Mouse (Mus musculus) embryonic facial prominence, embryonic 13.5 days (tissue): ENCODE results near the gene Tex14. TPM values are rescaled to one million over a fixed set of nuclear protein-coding genes. Genes with fewer than 3 reads are reported as not detected.

Experiments used
- ATAC-seq: fragments of 200-750 bp; cut with Nextera tagmentation; 2 replicates; pipeline ENCODE4 v1.8.0; 2017; ENCODE audit warnings: low read depth; ENCODE audit not compliant: insufficient number of reproducible peaks, insufficient read depth, low FRiP score, low TSS enrichment
- H3K27ac ChIP-seq: fragments of 300-500 bp; sonication (generic); 2 replicates; pipeline ENCODE4 v1.5.1; 2015; ENCODE audit warnings: moderate library complexity, mild to moderate bottlenecking, inconsistent platforms
- H3K27me3 ChIP-seq: fragments of 300-500 bp; sonication (generic); 2 replicates; pipeline ENCODE4 v1.6.1; 2015; ENCODE audit warnings: mild to moderate bottlenecking, inconsistent platforms
- H3K36me3 ChIP-seq: fragments of 300-500 bp; sonication (generic); 2 replicates; pipeline ENCODE4 v1.6.1; 2015; ENCODE audit warnings: mild to moderate bottlenecking, inconsistent platforms
- H3K4me1 ChIP-seq: fragments of 300-500 bp; sonication (generic); 2 replicates; pipeline ENCODE4 v1.6.1; 2015; ENCODE audit warnings: inconsistent platforms
- H3K4me2 ChIP-seq: fragments of 300-500 bp; sonication (generic); 2 replicates; pipeline ENCODE4 v1.6.1; 2015; ENCODE audit warnings: moderate library complexity, mild to moderate bottlenecking, inconsistent platforms
- H3K4me3 ChIP-seq: fragments of 300-500 bp; sonication (generic); 2 replicates; pipeline ENCODE4 v1.5.1; 2015; ENCODE audit warnings: mild to moderate bottlenecking, inconsistent platforms
- H3K9ac ChIP-seq: fragments of 300-500 bp; sonication (generic); 2 replicates; pipeline ENCODE4 v1.6.1; 2015; ENCODE audit warnings: mild to moderate bottlenecking, inconsistent platforms
- H3K9me3 ChIP-seq: fragments of 300-500 bp; sonication (generic); 2 replicates; pipeline ENCODE4 v1.6.1; 2016; ENCODE audit warnings: inconsistent platforms
- WGBS: fragments of 180-500 bp; shearing (Covaris S2); methylation state at CpG from one replicate; pipeline ENCODE4 v1.1.7; 2015; ENCODE audit warnings: mixed read lengths; 5-methylcytosine and 5-hydroxymethylcytosine counted together
- polyA plus RNA-seq: library from polyadenylated mRNA; unstranded; fragments of >200 nt; fragmentation: Nextera tagmentation; extraction: Ambion mirVana; gene quantifications from 2 replicates; pipeline ENCODE4 v1.2.1, GENCODE M21; 2015

Tex14 gene
- polyA plus RNA-seq: 0.04 and 0.26 TPM in 2 replicates

GRCm38 (mm10) chr11:87404876-87405275 lies at the start of gene Tex14, which contains the start of gene Rad51c:
Tex14 (plus strand) TSS chr11:87405065.
Rad51c (minus strand) TSS chr11:87404954.
- H3K9me3 ChIP-seq: no peaks in the 10 kb centered on the region
- peak within 1 kb of the TSS; percentile 97 for H3K27ac ChIP-seq
- H3K9ac ChIP-seq: peak within 1 kb of the TSS; percentile 82
- H3K36me3 ChIP-seq: no peaks in the 10 kb centered on the region
- H3K27me3 ChIP-seq: no peaks in the 10 kb centered on the region
- 78% methylated on average over 27 of the region's 27 CpGs for WGBS
- peak within 1 kb of the TSS; percentile 63 for H3K4me3 ChIP-seq
- 0 out of 2 replicates have a peak, but pooled peaks cover 5% of the 10 kb centered on the region for H3K4me1 ChIP-seq
- H3K4me2 ChIP-seq: peak within 1 kb of the TSS; percentile 65
- ATAC-seq: peak; percentile 29; the same call in 1 of the 2 replicates

- 6% methylated on average over 31 of the region's 31 CpGs for WGBS
- Histone ChIP-seq H3K9me3 (no peaks in the 10 kb centered on the region), H3K27me3 (peaks cover 53% of the 10 kb centered on the region), H3K4me1 (peaks cover 9% of the 10 kb centered on the region), H3K4me2 (peak overlapping the region; percentile 97), H3K27ac (no peak overlapping the region), H3K4me3 (peak overlapping the region; percentile 70), H3K9ac (peak overlapping the region; percentile 69), H3K36me3 (no peaks in the 10 kb centered on the region)
- ATAC-seq: no peak
Observed at GRCm38 (mm10) chr11:87357317-87358300, 47.3 kb upstream of the Tex14 start.

- ATAC-seq: peak; percentile 82; the same call in 1 of the 2 replicates
- H3K27me3 ChIP-seq: peaks cover 53% of the 10 kb centered on the region
- H3K4me2 ChIP-seq: peak within 1 kb of the TSS; percentile 97
- WGBS: under 1% methylated on average over 92 of the region's 104 CpGs
- H3K9me3 ChIP-seq: no peaks in the 10 kb centered on the region
- peak within 1 kb of the TSS; percentile 69 for H3K9ac ChIP-seq
- H3K4me1 ChIP-seq: peaks cover 9% of the 10 kb centered on the region
- H3K4me3 ChIP-seq: peak within 1 kb of the TSS; percentile 70
- no peak within 1 kb of the TSS for H3K27ac ChIP-seq
- H3K36me3 ChIP-seq: no peaks in the 10 kb centered on the region
Observed at GRCm38 (mm10) chr11:87358331-87359261, 46.3 kb upstream of the Tex14 start, which contains the start of gene Ppm1e. Ppm1e (minus strand) TSS chr11:87359023.

GRCm38 (mm10) chr11:87359262-87359612 lies 45.6 kb upstream of the Tex14 start:
- no peak for ATAC-seq
- Histone ChIP-seq H3K36me3 (no peaks in the 10 kb centered on the region), H3K4me3 (peak overlapping the region; percentile 70), H3K4me2 (peak overlapping the region; percentile 97), H3K9me3 (no peaks in the 10 kb centered on the region), H3K27ac (no peak overlapping the region), H3K4me1 (peaks cover 9% of the 10 kb centered on the region), H3K9ac (peak overlapping the region; percentile 69), H3K27me3 (peaks cover 53% of the 10 kb centered on the region)
- WGBS: 14% methylated on average over 10 of the region's 10 CpGs

- no peak for ATAC-seq
- WGBS: 90% methylated on average over 5 of the region's 5 CpGs
- H3K27me3 ChIP-seq: peaks cover 11% of the 10 kb centered on the region
Observed at GRCm38 (mm10) chr11:87365120-87365519, 39.7 kb upstream of the Tex14 start.

GRCm38 (mm10) chr11:87367061-87367460 lies 37.8 kb upstream of the Tex14 start:
- Histone ChIP-seq H3K9me3 (no peaks in the 10 kb centered on the region), H3K36me3 (no peaks in the 10 kb centered on the region), H3K9ac (no peak overlapping the region), H3K4me1 (no peaks in the 10 kb centered on the region), H3K27ac (no peak overlapping the region), H3K4me3 (no peak overlapping the region), H3K4me2 (no peak overlapping the region), H3K27me3 (no peaks in the 10 kb centered on the region)
- 85% methylated on average over 7 of the region's 7 CpGs for WGBS
- ATAC-seq: no peak

More at GRCm38 (mm10) chr11:87365120-87365519, 39.7 kb upstream of the Tex14 start:
- Histone ChIP-seq H3K4me1 (no peaks in the 10 kb centered on the region), H3K36me3 (no peaks in the 10 kb centered on the region), H3K4me3 (no peak overlapping the region), H3K4me2 (no peak overlapping the region), H3K9ac (no peak overlapping the region), H3K9me3 (no peaks in the 10 kb centered on the region), H3K27ac (no peak overlapping the region)

GRCm38 (mm10) chr11:87367865-87368580 lies 36.8 kb upstream of the Tex14 start:
- ATAC-seq: no peak
- 46% methylated on average over 9 of the region's 9 CpGs for WGBS
- H3K4me2 ChIP-seq: no peak overlapping the region
- H3K36me3 ChIP-seq: no peaks in the 10 kb centered on the region
- no peak overlapping the region for H3K27ac ChIP-seq
- H3K9ac ChIP-seq: no peak overlapping the region
- no peaks in the 10 kb centered on the region for H3K9me3 ChIP-seq
- H3K4me3 ChIP-seq: no peak overlapping the region
- H3K4me1 ChIP-seq: no peaks in the 10 kb centered on the region
- no peaks in the 10 kb centered on the region for H3K27me3 ChIP-seq

- ATAC-seq: no peak
- Histone ChIP-seq H3K4me1 (no peaks in the 10 kb centered on the region), H3K9ac (no peak overlapping the region)
Observed at GRCm38 (mm10) chr11:87384551-87384950, 20.3 kb upstream of the Tex14 start.

GRCm38 (mm10) chr11:87385676-87386075 lies 19.2 kb upstream of the Tex14 start:
- WGBS: 92% methylated on average over 1 of the region's 1 CpGs
- Histone ChIP-seq H3K9ac (no peak overlapping the region), H3K27ac (no peak overlapping the region), H3K4me3 (no peak overlapping the region), H3K27me3 (no peaks in the 10 kb centered on the region), H3K4me2 (no peak overlapping the region), H3K36me3 (no peaks in the 10 kb centered on the region), H3K9me3 (no peaks in the 10 kb centered on the region), H3K4me1 (no peaks in the 10 kb centered on the region)
- no peak for ATAC-seq

More at GRCm38 (mm10) chr11:87384551-87384950, 20.3 kb upstream of the Tex14 start:
- 96% methylated on average over 4 of the region's 4 CpGs for WGBS
- H3K36me3 ChIP-seq: 0 out of 2 replicates have a peak, but pooled peaks cover 4% of the 10 kb centered on the region
- H3K4me2 ChIP-seq: no peak overlapping the region
- H3K27ac ChIP-seq: no peak overlapping the region
- H3K4me3 ChIP-seq: no peak overlapping the region
- no peaks in the 10 kb centered on the region for H3K9me3 ChIP-seq
- no peaks in the 10 kb centered on the region for H3K27me3 ChIP-seq

- 59% methylated on average over 1 of the region's 1 CpGs for WGBS
- no peak overlapping the region for H3K9ac ChIP-seq
- H3K36me3 ChIP-seq: 0 out of 2 replicates have a peak, but pooled peaks cover 6% of the 10 kb centered on the region
- no peaks in the 10 kb centered on the region for H3K9me3 ChIP-seq
- no peak overlapping the region for H3K4me2 ChIP-seq
- no peak overlapping the region for H3K4me3 ChIP-seq
- no peaks in the 10 kb centered on the region for H3K27me3 ChIP-seq
- H3K4me1 ChIP-seq: no peaks in the 10 kb centered on the region
- no peak for ATAC-seq
- no peak overlapping the region for H3K27ac ChIP-seq
Observed at GRCm38 (mm10) chr11:87393855-87394254, 11.0 kb upstream of the Tex14 start.
